10 mouse cellular contexts compared by ENCODE assay signal in genomic region chr5:15850126-15850801, GRCm38 (mm10).
A peak's percentile ranks its signal among the peaks of the same experiment; 100 is the strongest.
DNase-seq lines count a peak whose midpoint lies in the region; ATAC-seq and TF ChIP-seq lines count a peak whose summit lies in the region.
"Had no signal": no experiment of that assay in that cellular context is flagged by ENCODE, and none has a peak within 500 bp of the region (broad histone marks: within the 10 kb centered on the region; RNA-seq: fewer than 3 reads in every experiment).

No protein-coding gene starts in this region.

- DNase-seq in layer of hippocampus, postnatal 10 days (ENCODE audit: low spot score in 2 of 2) = peak; percentile 8 to 22
- DNase-seq in layer of hippocampus, postnatal 25 days (ENCODE audit: extremely low spot score in 1 of 2, low spot score in 1 of 2) = no peak
- no peak for DNase-seq in limb, embryonic 14.5 days (ENCODE audit: low spot score)
- DNase-seq in right cerebral cortex, postnatal 10 days (ENCODE audit: low spot score in 2 of 2) = peak; percentile 28 to 43
- DNase-seq in MN1 (ENCODE audit: low spot score) = no peak
- no peak for DNase-seq in lung, adult 2 months
- no peak for DNase-seq in cerebellum, adult 11-12 months
- DNase-seq: layer of hippocampus, adult 9-11 months had no signal

- no peak for TF ChIP-seq POLR2A in limb, embryonic 14.5 days (IDR thresholded peaks at IDR 0.05; ENCODE audit: borderline replicate concordance, extremely low read depth, insufficient read depth, insufficient read length)
- no peak for TF ChIP-seq POLR2A in lung, adult 2 months (IDR thresholded peaks at IDR 0.05; ENCODE audit: borderline replicate concordance, extremely low read depth, low read depth, low read length)

- no peak for TF ChIP-seq CTCF in lung, adult 2 months (IDR thresholded peaks at IDR 0.05; ENCODE audit: insufficient read depth, low read length)

- no peak overlapping the region for H3K4me3 ChIP-seq in forebrain, embryonic 15.5 days
- H3K4me3 ChIP-seq in limb, embryonic 14.5 days (replicated peaks; ENCODE audit: low read length) = no peak overlapping the region
- no peak overlapping the region for H3K4me3 ChIP-seq in lung, adult 2 months (replicated peaks; ENCODE audit: extremely low read depth, low read depth, low read length)
- H3K4me3 ChIP-seq: lung, embryonic 15.5 days had no signal

- WGBS in forebrain, embryonic 15.5 days = 20% methylated on average over 7 of the region's 7 CpGs
- WGBS in limb, embryonic 14.5 days = 32% methylated on average over 7 of the region's 7 CpGs
- 42% methylated on average over 7 of the region's 7 CpGs for WGBS in lung, adult 2 months

- peak; percentile 92 for ATAC-seq in forebrain, embryonic 15.5 days (replicated peaks)
- ATAC-seq in limb, embryonic 14.5 days (ENCODE audit: low FRiP score, low read depth) = peak; percentile 78

- peaks cover 10% of the 10 kb centered on the region for H3K4me1 ChIP-seq in forebrain, embryonic 15.5 days
- no peaks in the 10 kb centered on the region for H3K4me1 ChIP-seq in limb, embryonic 14.5 days (ENCODE audit: control insufficient read depth, insufficient read depth, low read length)
- no peaks in the 10 kb centered on the region for H3K4me1 ChIP-seq in lung, adult 2 months (ENCODE audit: control insufficient read depth, insufficient read depth, low read length)
- H3K4me1 ChIP-seq: lung, embryonic 15.5 days had no signal

- no peaks in the 10 kb centered on the region for H3K27me3 ChIP-seq in forebrain, embryonic 15.5 days
- H3K27me3 ChIP-seq in limb, embryonic 14.5 days (ENCODE audit: control insufficient read depth, insufficient read depth, low read length) = no peaks in the 10 kb centered on the region
- H3K27me3 ChIP-seq: lung, embryonic 15.5 days had no signal

- H3K36me3 ChIP-seq in forebrain, embryonic 15.5 days = no peaks in the 10 kb centered on the region
- no peaks in the 10 kb centered on the region for H3K36me3 ChIP-seq in limb, embryonic 14.5 days (ENCODE audit: control insufficient read depth, insufficient read depth, low read length)
- H3K36me3 ChIP-seq: lung, embryonic 15.5 days had no signal

- peak overlapping the region; percentile 67 for H3K27ac ChIP-seq in forebrain, embryonic 15.5 days (replicated peaks)
- no peak overlapping the region for H3K27ac ChIP-seq in limb, embryonic 14.5 days (replicated peaks; ENCODE audit: low read depth, low read length)
- H3K27ac ChIP-seq: lung, embryonic 15.5 days had no signal

- H3K9me3 ChIP-seq in forebrain, embryonic 15.5 days = no peaks in the 10 kb centered on the region
- H3K9me3 ChIP-seq in limb, embryonic 14.5 days (ENCODE audit: control insufficient read depth, low read length) = no peaks in the 10 kb centered on the region
- H3K9me3 ChIP-seq: lung, embryonic 15.5 days had no signal

- H3K9ac ChIP-seq in forebrain, embryonic 15.5 days (replicated peaks) = no peak overlapping the region
- H3K9ac ChIP-seq in limb, embryonic 14.5 days (ENCODE audit: low read depth, low read length, severe bottlenecking) = no peak overlapping the region
- H3K9ac ChIP-seq: lung, embryonic 15.5 days had no signal

- no peak overlapping the region for H3K4me2 ChIP-seq in forebrain, embryonic 15.5 days (replicated peaks)
- no peak overlapping the region for H3K4me2 ChIP-seq in limb, embryonic 14.5 days (replicated peaks; ENCODE audit: low read depth, low read length, severe bottlenecking)
- H3K4me2 ChIP-seq: lung, embryonic 15.5 days had no signal

Comparison
In these comparisons a context has a peak if more than half of its experiments do, and no peak if none do; other contexts are left out.
1. DNase-seq: peak in layer of hippocampus, postnatal 10 days (2 of 2) and right cerebral cortex, postnatal 10 days (2 of 2); none in layer of hippocampus, postnatal 25 days (0 of 2), limb, embryonic 14.5 days (single experiment), MN1 (single experiment), lung, adult 2 months (single experiment) and cerebellum, adult 11-12 months (single experiment).